Mouse (Mus musculus): ENCODE measurements at regions not wholly inside any gene's neighbourhood (a gene's known extent, or its start where the extent isn't known, plus 50 kb on each side); places are given as distances from the start of the nearest gene placed in this dataset.

DNA sequence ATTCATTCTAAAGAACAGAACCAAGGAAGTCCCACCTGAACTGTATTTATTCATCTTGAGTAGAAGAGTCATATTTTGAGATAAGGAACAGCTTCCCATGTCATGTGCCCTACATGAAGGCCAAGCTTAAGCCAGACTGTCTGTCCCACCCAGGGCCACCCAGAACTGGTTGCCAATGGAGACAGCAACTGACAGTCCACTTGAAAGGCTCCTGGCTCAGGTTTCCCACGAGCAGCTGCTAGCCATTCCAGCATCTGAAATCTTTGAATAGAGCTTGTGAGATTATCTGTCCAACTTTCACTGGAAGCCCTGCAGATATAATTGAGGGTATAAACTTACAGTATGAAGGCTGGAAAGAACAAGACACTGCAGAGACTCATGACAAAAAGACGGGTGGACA is 1510.6 kb downstream of the Slc22a22 start:
- DNase-seq (ENCODE audit: low spot score in 2 of 2): no peak

DNA sequence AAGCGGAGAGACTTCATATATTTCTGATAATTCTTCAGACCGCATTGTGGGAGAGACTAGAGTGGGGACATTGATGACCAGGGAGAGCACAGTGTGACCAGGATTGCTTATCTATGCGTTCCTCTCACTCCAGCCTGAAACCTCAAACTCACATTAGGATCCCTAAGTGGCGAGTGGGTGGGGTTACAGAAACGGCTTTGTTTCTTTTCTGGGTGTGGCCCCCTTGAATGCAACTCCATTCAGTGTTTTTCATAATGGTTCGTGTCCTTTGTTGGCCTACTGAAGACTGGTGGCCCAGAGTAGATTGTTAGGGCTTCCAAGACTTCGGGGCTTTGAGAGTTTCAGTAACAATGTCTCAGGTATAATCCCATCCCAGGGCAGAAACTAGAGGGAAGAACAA is 1512.1 kb downstream of the Slc22a22 start:
- no peak for DNase-seq (ENCODE audit: low spot score in 2 of 2)

DNA sequence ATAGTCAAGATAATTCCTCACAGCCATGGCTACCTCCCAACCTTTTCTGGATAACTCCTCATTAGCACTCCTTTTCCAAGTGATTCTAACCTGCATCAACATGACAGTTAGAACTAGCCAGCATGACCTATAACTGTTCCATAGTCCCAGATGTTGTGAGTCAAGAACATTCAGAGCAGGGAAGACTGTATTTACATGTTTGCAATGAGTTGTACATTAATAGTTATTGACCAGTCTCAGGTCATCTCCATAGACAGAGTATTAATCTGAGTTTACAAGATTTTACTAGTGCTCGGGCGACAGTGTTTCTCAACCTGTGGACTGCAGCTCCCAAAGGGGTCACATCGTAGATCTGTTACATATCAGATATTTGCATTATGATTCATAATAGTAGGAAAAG is 1515.3 kb downstream of the Slc22a22 start:
- no peak for DNase-seq (ENCODE audit: low spot score in 2 of 2)
